Mouse (Mus musculus) heart, embryonic 16.5 days (tissue): ENCODE measurements around the gene Cdk2ap1. TPM values are rescaled to one million over a fixed set of nuclear protein-coding genes. Genes with fewer than 3 reads are reported as not detected.
"Not testable (repeated sequence)": the region's sequence is repeated elsewhere in the genome, so short reads cannot be mapped to it uniquely, and the experiment has no call there.

Experiments used
- ATAC-seq: fragments of 200-750 bp; cut with Nextera tagmentation; replicated peaks from 2 replicates; pipeline ENCODE4 v1.8.0; 2017; ENCODE audit warnings: moderate number of reproducible peaks; ENCODE audit not compliant: insufficient read depth, low FRiP score; ENCODE audit errors: extremely low read depth
- H3K27ac ChIP-seq: fragments of 300-500 bp; sonication (generic); 2 replicates; pipeline ENCODE4 v1.5.1; 2014; ENCODE audit warnings: mild to moderate bottlenecking, low read length, control low read depth, moderate library complexity
- H3K27me3 ChIP-seq: fragments of 300-500 bp; sonication (generic); 2 replicates; pipeline ENCODE4 v1.6.1; 2014; ENCODE audit warnings: low read length, mixed read lengths; ENCODE audit not compliant: control insufficient read depth, insufficient read depth
- H3K36me3 ChIP-seq: fragments of 300-500 bp; sonication (generic); 2 replicates; pipeline ENCODE4 v1.6.1; 2014; ENCODE audit not compliant: control insufficient read depth, insufficient read depth
- H3K4me1 ChIP-seq: fragments of 300-500 bp; sonication (generic); 2 replicates; pipeline ENCODE4 v1.6.1; 2014; ENCODE audit warnings: low read length, mixed read lengths; ENCODE audit not compliant: control insufficient read depth, insufficient read depth
- H3K4me2 ChIP-seq: fragments of 300-500 bp; sonication (generic); 2 replicates; pipeline ENCODE4 v1.6.1; 2014; ENCODE audit warnings: low read depth, mild to moderate bottlenecking, control low read depth, low read length
- H3K4me3 ChIP-seq: fragments of 300-500 bp; sonication (generic); 2 replicates; pipeline ENCODE4 v1.5.1; 2014; ENCODE audit warnings: mild to moderate bottlenecking, control low read depth, low read length
- H3K9ac ChIP-seq: fragments of 300-500 bp; sonication (generic); 2 replicates; pipeline ENCODE4 v1.6.1; 2014; ENCODE audit warnings: low read length, control low read depth
- H3K9me3 ChIP-seq: fragments of 300-500 bp; sonication (generic); replicated peaks from 2 replicates; pipeline ENCODE4 v1.6.1; 2016; ENCODE audit warnings: low read length; ENCODE audit not compliant: control insufficient read depth
- WGBS: fragments of 180-500 bp; shearing (Covaris S2); extraction: QIAGEN DNeasy Blood & Tissue Kit; methylation state at CpG from one replicate; pipeline ENCODE4 v1.1.7; 2014; 5-methylcytosine and 5-hydroxymethylcytosine counted together
- polyA plus RNA-seq: library from polyadenylated mRNA; unstranded; fragments of >200 nt; fragmentation: Nextera tagmentation; extraction: Ambion mirVana; gene quantifications from 2 replicates; pipeline ENCODE4 v1.2.1, GENCODE M21; 2015

Gene Cdk2ap1
- polyA plus RNA-seq, 1 experiment from 2014 or later, result 14.6 TPM

- Histone ChIP-seq H3K9me3 (peaks cover 4% of the 10 kb centered on the region), H3K36me3 (peaks cover 38% of the 10 kb centered on the region), H3K9ac (no peak overlapping the region), H3K4me3 (no peak overlapping the region), H3K4me1 (no peaks in the 10 kb centered on the region), H3K4me2 (no peak overlapping the region), H3K27ac (no peak overlapping the region), H3K27me3 (no peaks in the 10 kb centered on the region)
- ATAC-seq, result no peak
- 92% methylated on average over 11 of the region's 11 CpGs for WGBS
Measured at GRCm38 (mm10) chr5:124310091-124310490, 52.8 kb downstream of the Cdk2ap1 start.

DNA sequence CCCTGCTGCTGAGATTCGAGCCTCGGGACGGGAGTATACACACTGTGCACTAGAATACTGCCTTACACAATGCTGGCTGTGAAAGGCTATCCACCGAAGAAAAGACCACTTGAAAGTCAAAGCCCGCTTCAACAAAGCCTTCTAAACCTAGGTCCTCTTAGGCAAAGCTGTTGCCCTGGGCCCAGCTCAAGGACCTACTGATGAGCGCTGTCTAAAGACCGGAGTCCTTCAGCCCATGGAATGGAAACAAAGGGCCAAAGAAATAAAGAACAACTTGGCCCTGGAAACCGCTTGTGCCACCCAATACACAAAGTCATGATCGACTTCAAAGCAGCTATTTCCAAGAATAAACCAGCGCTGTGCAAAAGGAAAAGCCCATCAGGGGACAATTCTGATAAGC lies 53.7 kb downstream of the Cdk2ap1 start:
- ATAC-seq, result no peak
- Histone ChIP-seq H3K9ac (no peak overlapping the region), H3K27ac (no peak overlapping the region), H3K9me3 (peaks cover 4% of the 10 kb centered on the region), H3K4me2 (no peak overlapping the region), H3K27me3 (no peaks in the 10 kb centered on the region), H3K4me3 (no peak overlapping the region), H3K4me1 (no peaks in the 10 kb centered on the region), H3K36me3 (peaks cover 32% of the 10 kb centered on the region)
- 69% methylated on average over 10 of the region's 10 CpGs for WGBS

DNA sequence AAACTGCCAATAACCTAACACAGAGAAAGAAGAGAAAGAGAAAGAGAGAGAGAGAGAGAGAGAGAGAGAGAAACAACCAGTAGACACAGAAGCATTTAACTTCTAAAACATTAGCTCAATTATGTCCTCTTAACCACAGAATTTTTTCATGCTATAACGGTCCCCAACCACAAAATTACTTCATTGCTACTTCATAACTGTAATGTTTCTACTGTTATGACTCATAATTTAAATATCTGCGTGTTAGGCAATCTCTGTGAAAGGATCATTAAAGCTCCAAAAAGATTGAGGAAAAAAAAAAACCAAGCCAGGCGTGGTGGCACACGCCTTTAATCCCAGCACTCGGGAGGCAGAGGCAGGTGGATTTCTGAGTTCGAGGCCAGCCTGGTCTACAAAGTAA lies 60.0 kb downstream of the Cdk2ap1 start:
- not testable (repeated sequence) for H3K9me3 ChIP-seq, ATAC-seq, H3K9ac ChIP-seq, H3K27me3 ChIP-seq, H3K4me2 ChIP-seq, H3K27ac ChIP-seq, H3K4me1 ChIP-seq, H3K4me3 ChIP-seq
- 91% methylated on average over 6 of the region's 6 CpGs for WGBS
- peaks cover 22% of the 10 kb centered on the region for H3K36me3 ChIP-seq

- 47% methylated on average over 4 of the region's 4 CpGs for WGBS
- H3K4me3 ChIP-seq, result no peak overlapping the region
- no peaks in the 10 kb centered on the region for H3K9me3 ChIP-seq
- peaks cover 3% of the 10 kb centered on the region; the same call in 1 of the 2 replicates for H3K4me1 ChIP-seq
- H3K27ac ChIP-seq, result no peak overlapping the region; the same call in 1 of the 2 replicates
- H3K4me2 ChIP-seq, result no peak overlapping the region
- H3K27me3 ChIP-seq, result no peaks in the 10 kb centered on the region
- H3K36me3 ChIP-seq, result peaks cover 17% of the 10 kb centered on the region
- ATAC-seq, result no peak; the same call in 1 of the 2 replicates
- no peak overlapping the region for H3K9ac ChIP-seq
Measured at GRCm38 (mm10) chr5:124300132-124300531, 62.8 kb downstream of the Cdk2ap1 start.

DNA sequence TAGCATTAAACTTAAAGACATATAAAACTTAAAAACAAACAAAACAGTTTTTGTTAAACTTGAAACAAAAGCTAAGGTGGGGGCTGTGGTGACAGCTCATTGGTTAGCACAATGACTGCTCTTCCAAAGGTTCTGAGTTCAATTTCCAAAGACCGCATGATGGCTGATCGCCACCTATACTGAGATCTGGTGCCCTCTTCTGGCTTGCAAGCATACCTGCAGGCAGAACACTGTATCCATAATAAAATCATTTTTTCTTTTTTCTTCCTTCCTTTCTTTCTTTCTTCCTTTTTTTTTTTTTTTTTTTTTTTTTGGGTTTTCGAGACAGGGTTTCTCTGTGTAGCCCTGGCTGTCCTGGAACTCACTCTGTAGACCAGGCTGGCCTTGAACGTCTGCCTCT lies 63.6 kb downstream of the Cdk2ap1 start:
- H3K4me2 ChIP-seq, H3K27me3 ChIP-seq, ATAC-seq, H3K9me3 ChIP-seq, H3K4me3 ChIP-seq, H3K27ac ChIP-seq, H3K9ac ChIP-seq, H3K4me1 ChIP-seq: not testable (repeated sequence)
- WGBS, result 63% methylated on average over 3 of the region's 4 CpGs
- H3K36me3 ChIP-seq, result peaks cover 17% of the 10 kb centered on the region

GRCm38 (mm10) chr5:124296475-124296874 lies 66.4 kb downstream of the Cdk2ap1 start:
- no peaks in the 10 kb centered on the region for H3K27me3 ChIP-seq
- H3K4me3 ChIP-seq, result no peak overlapping the region
- peaks cover 25% of the 10 kb centered on the region for H3K36me3 ChIP-seq
- WGBS, result 91% methylated on average over 4 of the region's 4 CpGs
- H3K4me2 ChIP-seq, result no peak overlapping the region
- H3K9ac ChIP-seq, result no peak overlapping the region
- peaks cover 3% of the 10 kb centered on the region; the same call in 1 of the 2 replicates for H3K4me1 ChIP-seq
- H3K9me3 ChIP-seq, result no peaks in the 10 kb centered on the region
- ATAC-seq, result no peak
- no peak overlapping the region for H3K27ac ChIP-seq

Other genes with a start within 250 kb of the Cdk2ap1 start
- 72.6 and 78.1 TPM in 2 replicates for gene Arl6ip4, start 247.0 kb downstream of the Cdk2ap1 start, polyA plus RNA-seq
- 6.9 and 7.3 TPM in 2 replicates for gene Pitpnm2, start 113.3 kb downstream of the Cdk2ap1 start, polyA plus RNA-seq
- gene Mphosph9, start 35.1 kb downstream of the Cdk2ap1 start, polyA plus RNA-seq, result 8.7 and 10.5 TPM in 2 replicates
- 18.5 and 20.3 TPM in 2 replicates for gene 2810006K23Rik, start 35.0 kb downstream of the Cdk2ap1 start, polyA plus RNA-seq
- 57.9 and 61.1 TPM in 2 replicates for gene Sbno1, start 62.9 kb upstream of the Cdk2ap1 start, polyA plus RNA-seq
- 30.4 and 31.2 TPM in 2 replicates for gene Kmt5a, start 76.8 kb upstream of the Cdk2ap1 start, polyA plus RNA-seq
- 19.2 and 21.3 TPM in 2 replicates for gene Rilpl2, start 115.3 kb upstream of the Cdk2ap1 start, polyA plus RNA-seq
- gene Snrnp35, start 120.1 kb upstream of the Cdk2ap1 start, polyA plus RNA-seq, result 23.2 and 24.1 TPM in 2 replicates
- gene Rilpl1, start 168.3 kb upstream of the Cdk2ap1 start, polyA plus RNA-seq, result 27.7 and 28.2 TPM in 2 replicates
- gene Tmed2, start 177.6 kb upstream of the Cdk2ap1 start, polyA plus RNA-seq, result 435 and 443 TPM in 2 replicates
- 8.4 and 8.7 TPM in 2 replicates for gene Ddx55, start 189.8 kb upstream of the Cdk2ap1 start, polyA plus RNA-seq
- 53.3 and 62.2 TPM in 2 replicates for gene Eif2b1, start 216.0 kb upstream of the Cdk2ap1 start, polyA plus RNA-seq
- 34.3 TPM in 2 replicates for gene Gtf2h3, start 216.1 kb upstream of the Cdk2ap1 start, polyA plus RNA-seq